Mouse (Mus musculus): ENCODE measurements around the gene Grid1.

DNA sequence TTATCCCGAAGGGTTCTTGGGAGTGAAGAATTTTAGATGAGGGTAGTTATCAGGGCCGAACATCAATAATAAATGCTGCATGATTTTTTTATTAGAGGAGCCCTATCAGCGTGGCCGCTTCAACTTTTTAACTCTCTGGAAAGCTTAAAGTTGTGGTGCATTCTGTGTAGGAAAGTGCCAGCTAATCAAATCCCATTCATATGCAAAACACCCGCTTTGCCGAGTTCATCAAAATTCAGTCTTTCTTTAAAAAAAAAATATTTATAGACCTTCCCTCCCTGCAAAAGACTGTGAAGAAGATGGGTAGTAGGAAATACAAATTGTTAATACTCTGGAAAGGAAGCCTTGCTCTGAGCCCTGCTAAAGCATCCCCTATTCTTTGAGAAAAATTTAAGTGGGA lies 99.3 kb downstream of the Grid1 start:
- TF ChIP-seq POLR2A (IDR thresholded peaks at IDR 0.05; ENCODE audit: control insufficient read depth, extremely low read depth, insufficient read depth, low read length, poor library complexity), result no peak
- TF ChIP-seq CTCF (IDR thresholded peaks at IDR 0.05; ENCODE audit: borderline replicate concordance, control insufficient read depth, extremely low read depth, insufficient read depth, low read length, poor library complexity), result no peak
